Mouse (Mus musculus) left cerebral cortex, postnatal 10 days (tissue): ENCODE data around the gene Gm16253. TPM values are rescaled to one million over a fixed set of nuclear protein-coding genes. Genes with fewer than 3 reads are reported as not detected.

ENCODE experiments used
- DNase-seq, 2 experiments: peaks; one replicate each; pipeline ENCODE4 v3.0.0; 2021 to 2022; ENCODE audit warnings: low spot score in 2 of 2, mixed read lengths in 1 of 2; ENCODE audit errors: extremely low spot score in 1 of 2
- intact Hi-C: fragments of 180-260 bp; cut with DNase I; formaldehyde crosslinking; loops from one replicate; pipeline ENCODE4 v1.15.1; 2025
- total RNA-seq, 2 experiments: library from RNA; stranded (reverse); gene quantifications; 2 replicates each; pipeline ENCODE4 v1.2.3; 2021

Gm16253 gene
- not detected for total RNA-seq

DNA sequence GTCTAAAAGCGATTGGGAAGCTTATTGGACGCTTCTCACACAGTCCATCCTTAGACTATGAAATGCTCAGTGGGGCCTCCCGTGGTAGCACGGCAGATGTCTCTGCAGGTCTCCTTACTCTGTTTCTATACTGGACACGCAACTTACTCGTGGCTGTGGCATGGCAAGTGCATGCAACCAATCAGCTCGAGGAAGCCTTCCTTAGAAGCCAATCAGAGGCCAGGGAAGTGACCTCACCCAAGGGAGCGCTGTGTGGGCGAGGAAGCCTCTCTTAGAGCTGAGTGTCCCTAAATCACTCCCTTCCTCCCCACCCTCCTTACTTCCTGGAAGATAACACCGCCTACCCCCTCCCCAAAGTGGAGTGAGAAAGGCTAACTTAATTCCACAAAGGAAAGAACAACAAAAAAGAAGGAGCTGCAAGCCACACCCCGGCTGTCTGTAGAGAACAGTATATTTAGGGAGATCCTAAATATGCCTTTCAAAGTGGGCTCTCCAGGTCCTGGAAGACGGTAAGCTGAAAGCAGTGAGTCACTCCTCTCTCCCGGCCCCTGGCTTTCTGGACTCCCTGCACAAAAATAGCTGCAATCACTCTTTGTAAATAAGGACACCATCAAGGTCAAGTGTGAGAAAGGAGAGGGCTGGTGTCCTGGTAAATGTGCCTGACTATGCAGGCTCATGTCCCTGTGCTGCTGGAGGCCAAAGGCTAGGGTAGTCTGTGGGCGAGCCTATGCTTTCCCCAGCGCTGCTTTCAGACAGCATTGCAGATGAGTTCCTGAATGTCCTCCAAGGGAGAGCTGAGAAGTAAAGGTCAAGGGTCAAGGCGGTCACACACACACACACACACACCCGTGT lies at the start of gene Gm16253:
Gene Gm16253 (plus strand): TSS at position 295 of the 852 bp plus-strand sequence.
- intact Hi-C loops, result loop anchor here (1.0 kb wide), 1 partner anchor 26 kb away; no protein-coding TSS in a partner anchor
- peak; percentile 90 to 92 for DNase-seq

DNA sequence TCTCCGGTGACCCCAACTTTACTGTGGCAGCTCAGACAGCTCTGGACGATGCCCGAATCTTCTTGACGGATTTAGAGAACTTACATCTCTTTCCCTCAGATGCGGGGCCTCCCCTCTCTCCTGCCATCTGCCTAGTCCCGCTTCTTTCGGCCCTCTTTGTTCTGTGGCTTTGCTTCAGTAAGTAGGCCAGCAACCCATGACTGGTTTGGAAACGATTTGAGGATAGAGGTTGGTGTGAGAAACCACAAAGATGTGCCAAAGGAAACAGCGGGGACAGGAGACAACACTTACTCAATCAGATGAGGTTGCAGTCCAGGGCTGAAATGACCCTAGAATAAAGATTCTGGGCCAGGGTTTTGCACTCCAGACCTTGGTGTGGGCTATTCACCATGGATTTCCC lies 48.3 kb upstream of the Gm16253 start:
- intact Hi-C loops, result no loop called here

DNA sequence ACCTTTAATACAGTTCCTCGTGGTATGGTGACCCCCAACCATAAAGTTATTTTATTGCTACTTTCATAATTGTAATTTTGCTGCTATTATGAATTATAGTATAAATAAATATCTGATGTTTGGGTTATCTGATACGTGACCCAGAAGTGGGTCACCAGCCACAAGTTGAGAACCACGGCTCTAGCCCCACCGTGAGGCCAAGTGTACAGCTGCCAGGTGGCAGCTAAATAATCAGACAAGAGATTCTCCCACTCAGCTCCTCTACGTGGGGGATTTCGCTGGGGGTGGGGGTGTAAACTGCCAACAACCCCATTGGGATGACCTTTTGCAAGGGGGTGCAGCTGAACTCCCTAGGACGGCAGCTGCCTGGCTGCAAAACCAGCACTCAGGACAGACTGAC lies 44.7 kb upstream of the Gm16253 start:
- intact Hi-C loops, result no loop called here
- DNase-seq, result no peak

More for the DNA sequence above, 48.3 kb upstream of the Gm16253 start:
- DNase-seq, result no peak

DNA sequence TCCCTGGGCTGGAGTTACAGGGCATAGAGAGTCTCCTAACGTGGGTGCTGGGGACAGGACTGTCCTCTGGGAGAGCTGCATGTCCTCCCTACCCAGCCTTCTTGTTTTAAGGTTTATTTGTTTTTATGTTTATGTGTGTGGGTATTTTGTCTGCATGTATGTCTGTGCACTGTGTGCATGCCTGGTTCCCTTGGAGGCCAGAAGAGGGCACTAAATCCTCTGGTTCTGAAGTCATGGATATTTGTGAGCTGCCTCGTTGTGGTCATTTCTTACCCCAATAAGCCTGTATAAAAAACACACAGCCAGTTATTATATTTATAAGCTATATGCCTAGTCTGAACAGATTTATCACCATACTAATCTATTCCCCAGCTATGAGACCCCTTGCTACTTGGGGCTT lies 42.5 kb upstream of the Gm16253 start:
- intact Hi-C loops, result no loop called here
- DNase-seq, result no peak

DNA sequence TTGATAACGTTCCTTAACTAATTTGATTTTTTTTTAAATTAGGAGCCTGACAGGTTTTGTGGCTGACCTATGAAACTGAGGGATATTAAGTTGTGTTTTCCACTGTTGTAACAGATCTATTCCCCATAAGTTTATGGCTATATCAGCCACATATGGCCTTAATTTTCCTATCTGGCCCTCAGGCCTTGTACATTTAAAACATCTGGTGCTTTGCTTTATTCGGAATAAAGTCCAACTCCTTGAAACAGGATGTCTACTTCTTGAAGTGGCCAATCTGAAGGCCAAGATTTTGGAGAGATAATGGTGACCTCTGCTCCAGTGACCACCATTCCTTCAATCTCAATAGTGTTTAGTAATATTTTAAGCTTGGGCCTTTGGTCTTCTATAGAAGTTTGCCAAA lies 37.5 kb upstream of the Gm16253 start:
- no peak for DNase-seq
- intact Hi-C loops, result no loop called here

DNA sequence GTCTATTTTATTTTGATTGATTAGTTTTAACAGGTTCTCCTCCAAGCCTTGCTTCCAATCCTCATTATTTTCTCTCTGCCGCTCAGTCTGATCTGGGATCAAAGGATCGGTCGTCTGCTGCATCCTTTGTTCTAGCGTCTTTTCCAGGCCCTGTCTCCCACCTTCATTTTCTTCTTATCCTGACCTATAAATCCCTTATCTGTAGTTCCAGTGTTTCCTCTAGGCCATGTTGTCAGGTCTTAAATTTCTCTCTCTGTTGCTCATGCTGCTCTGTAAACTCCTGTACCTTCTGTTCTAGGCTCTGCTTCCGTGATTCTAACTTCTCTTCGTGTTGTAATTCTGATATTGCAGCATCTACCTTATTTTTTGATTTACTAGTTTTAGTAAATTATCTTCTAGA lies 36.0 kb upstream of the Gm16253 start:
- DNase-seq, result no peak
- intact Hi-C loops, result no loop called here

DNA sequence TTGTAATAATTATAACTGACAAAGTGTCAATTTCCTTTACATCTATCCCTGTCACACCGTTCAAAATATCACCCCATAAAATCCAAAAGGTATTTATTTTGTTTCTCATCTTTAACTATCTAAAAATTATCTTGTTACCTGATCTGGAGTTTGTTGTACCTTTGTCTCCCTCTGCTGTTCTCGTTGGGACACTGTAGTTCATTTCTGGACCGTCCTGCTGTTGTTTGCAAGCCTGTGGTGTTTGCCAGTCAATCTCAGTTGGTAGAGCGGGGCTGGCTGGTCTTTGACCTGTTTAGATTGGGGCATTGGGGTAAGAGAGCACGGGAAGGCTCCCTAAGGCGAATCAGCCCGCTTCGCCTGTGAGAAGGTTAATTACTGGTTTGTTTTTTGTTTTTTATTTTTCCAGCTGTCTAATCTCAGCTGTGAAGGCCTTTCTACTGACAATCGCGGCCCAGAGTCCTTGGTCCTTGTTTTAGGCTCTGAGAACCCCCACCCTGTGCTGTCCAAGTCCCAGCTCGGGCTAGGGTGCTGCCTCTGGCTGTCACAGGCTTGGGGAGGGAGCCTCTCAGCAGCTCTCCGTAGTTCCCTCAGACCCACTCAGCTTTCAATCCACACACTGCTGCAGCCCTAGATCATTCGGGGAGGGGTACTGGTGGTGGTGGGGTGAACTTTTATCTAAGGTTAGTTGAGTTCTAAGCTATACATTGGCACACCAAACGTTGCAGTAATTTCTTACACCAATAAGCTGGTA lies 35.3 kb upstream of the Gm16253 start:
- intact Hi-C loops, result no loop called here
- no peak for DNase-seq

DNA sequence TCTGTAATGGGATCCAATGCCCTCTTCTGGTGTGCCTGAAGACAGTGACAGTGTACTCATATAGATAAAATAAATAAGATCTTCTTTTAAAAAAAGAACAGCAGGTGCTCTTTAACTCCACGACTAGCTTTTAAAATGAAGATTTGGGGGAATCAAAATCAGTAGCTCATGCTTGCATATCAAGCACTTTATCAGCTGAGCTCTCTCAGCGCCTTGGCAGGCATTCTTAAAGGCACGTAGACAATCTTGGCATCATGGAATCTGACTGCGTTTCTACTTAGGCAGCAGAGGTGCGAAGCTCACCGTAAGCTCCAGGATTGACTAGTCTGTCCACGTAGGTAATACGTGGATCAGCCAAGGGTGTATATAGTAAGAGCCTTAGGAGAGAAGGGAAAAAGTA lies 34.2 kb upstream of the Gm16253 start:
- intact Hi-C loops, result no loop called here
- no peak for DNase-seq

DNA sequence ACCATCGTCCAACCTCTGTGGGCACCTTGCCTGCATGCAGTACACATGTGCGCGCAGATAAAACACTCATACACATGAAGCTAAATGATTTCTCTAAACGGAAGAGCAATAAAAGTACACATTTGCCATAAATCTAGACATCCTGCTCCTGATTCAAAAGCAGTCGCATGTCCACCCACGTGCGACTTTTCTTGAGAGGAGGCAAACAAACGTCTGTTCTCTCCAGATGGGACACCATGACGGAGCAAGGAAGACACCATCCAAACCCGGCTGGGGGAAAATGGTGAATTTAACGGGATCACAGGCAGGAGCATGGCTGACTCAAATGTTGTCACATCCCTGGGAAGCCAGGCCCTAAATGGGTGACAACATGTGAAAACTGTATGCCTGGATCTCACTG lies 33.4 kb upstream of the Gm16253 start:
- intact Hi-C loops, result no loop called here
- no peak for DNase-seq

DNA sequence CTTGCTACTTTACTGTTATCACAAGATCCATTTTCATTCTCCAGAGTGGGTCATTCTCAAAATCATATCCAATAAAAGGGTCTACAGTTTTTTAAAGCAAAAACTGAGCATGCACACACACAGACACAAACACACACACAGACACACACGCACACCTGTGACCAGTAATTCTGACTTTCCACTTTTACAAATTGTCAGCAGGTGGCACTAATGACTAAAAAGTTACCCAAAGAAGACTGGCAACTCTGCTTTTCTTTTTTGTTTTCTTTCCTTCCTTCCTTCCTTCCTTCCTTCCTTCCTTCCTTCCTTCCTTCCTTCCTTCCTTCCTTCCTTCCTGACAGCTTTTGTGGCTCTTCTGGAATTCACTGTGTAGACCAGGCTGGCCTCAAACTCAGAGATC lies 31.2 kb upstream of the Gm16253 start:
- intact Hi-C loops, result loop anchor here (5.0 kb wide), 1 partner anchor 152 kb away; the partner anchor contains the start of gene Pias3
- no peak for DNase-seq

DNA sequence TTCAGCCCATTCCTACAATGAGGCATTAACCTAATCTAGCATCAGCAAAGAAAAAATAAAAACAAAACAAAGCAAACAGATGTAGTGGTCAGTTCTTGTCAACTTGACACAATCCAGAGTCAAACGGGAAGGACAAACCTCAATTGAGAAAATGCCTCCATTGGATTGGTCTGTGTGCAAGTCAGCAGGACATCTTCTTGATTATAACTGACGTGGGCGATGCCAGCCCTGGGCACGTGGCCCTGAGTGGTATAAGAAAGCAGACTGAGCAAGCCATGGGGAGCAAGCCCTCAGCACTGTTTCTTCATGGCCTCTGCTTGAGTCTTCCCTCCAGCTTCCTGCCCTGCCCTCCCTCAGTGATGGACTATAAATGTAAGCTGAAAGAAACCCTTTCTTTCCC lies 29.9 kb upstream of the Gm16253 start:
- DNase-seq, result no peak
- intact Hi-C loops, result loop anchor here (1.0 to 5.0 kb wide), 2 partner anchors 33 to 150 kb away; partner anchors contain the start of gene Pias3

DNA sequence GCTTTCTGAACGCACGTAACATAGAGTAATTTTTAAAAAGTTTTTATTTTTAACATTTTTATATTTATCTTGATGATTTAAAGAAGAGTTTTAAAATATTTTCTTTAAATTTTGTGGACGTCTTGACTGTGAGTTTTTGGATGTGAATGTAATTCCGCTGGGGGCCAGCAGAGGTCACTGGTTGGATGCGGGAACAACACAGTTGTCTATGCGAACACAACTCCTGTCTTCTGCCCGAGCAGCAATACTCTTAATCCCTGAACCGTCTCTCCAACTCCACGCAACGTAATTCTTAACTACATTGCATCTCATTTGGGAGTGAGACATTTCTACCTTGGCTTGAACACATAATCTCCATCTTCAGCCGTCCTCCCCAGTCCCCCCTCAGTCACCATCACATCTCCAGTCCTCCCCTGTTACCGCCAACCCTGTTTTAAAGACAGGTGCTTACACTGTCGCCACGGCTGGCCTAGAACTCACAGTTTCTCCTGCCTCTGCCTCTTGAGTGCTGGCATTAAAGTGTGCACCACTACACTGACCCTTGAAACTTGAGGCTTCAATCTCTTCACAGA lies 29.3 kb upstream of the Gm16253 start:
- intact Hi-C loops, result loop anchor here (1.0 to 5.0 kb wide), 2 partner anchors 33 to 150 kb away; partner anchors contain the start of gene Pias3
- DNase-seq, result peak; percentile 77 to 83

DNA sequence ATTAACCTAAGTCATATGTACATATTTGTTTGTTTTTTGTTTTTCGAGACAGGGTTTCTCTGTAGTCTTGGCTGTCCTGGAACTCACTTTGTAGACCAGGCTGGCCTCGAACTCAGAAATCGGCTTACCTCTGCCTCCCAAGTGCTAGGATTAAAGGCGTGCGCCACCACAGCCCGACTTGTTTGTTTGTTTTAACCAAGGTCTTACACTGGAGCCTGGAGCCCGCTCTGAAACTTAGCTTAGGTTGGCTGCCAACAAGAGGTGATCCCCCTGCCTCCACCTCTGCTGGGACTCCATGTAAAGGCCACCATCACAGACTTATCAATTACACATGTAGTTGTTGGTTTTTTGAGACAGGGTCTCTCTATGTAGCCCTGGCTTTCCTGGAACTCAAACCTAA lies 28.0 kb upstream of the Gm16253 start:
- no peak for DNase-seq
- intact Hi-C loops, result loop anchor here (5.0 kb wide), 1 partner anchor 148 kb away; the partner anchor contains the start of gene Pias3

DNA sequence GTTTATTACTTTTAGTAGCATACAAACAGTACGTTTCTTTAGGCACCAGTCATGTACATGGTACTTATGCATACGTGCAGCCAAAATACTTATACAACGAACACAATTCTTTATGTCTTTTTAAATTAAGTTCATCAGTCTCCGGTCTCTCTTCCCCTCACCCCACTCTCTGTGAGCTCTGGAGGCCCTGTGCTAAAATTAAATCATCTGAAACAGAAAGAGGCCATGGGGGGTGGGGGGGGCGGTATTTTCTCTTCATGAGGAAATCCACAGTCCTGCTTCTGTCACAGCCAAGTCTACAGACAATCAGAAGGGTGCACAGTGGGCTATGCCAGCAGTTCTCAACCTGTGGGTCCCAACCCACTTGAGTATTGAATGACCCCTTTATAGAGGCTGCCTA lies 27.4 kb upstream of the Gm16253 start:
- DNase-seq, result no peak
- intact Hi-C loops, result loop anchor here (5.0 kb wide), 1 partner anchor 148 kb away; the partner anchor contains the start of gene Pias3

DNA sequence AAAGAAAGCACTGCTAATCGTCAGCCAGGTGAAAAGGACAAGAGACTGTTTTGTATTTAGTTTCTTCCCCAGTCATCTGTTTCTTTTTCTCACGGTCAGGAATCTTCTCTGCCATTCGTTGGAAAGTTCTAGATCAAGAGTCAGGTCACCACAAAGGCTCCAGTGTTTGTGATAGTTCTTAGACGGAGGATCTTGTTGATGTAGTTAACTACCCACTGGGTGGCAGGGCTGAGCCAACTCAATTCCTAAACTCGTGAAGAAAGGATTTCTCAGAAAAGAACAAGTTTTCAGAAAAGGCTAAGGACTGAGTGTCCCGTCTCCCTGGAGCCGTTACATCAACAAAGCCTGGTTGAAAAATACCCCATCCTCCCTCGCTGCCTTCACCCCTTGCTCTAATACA lies 25.6 kb upstream of the Gm16253 start:
- intact Hi-C loops, result loop anchor here (1.0 to 5.0 kb wide), 2 partner anchors 25 to 86 kb away; partner anchors contain the start of genes Gm16253, Gm42957 and Pex11b

DNA sequence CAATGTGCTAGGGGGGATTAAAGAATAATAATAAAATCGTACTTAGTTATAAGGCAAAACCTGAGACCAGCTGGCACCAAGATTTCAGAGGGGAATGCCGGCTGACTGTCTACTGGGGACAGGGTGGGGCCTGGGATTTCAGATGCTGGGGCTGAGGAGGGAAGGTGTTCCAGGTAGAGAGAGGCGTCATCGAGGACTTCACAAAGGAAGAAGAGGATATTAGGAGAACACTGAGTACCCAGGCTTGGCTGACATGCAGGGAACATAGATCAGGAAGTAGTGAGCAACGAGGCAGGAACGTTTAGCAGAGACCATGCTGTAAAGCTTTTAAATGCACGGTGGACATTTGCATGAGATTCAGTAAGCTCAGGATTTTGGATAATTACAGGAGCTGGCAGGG lies 24.9 kb upstream of the Gm16253 start:
- intact Hi-C loops, result loop anchor here (1.0 to 5.0 kb wide), 2 partner anchors 24 to 85 kb away; partner anchors contain the start of genes Gm16253, Gm42957 and Pex11b
- DNase-seq, result no peak

More for the DNA sequence above, 25.6 kb upstream of the Gm16253 start:
- peak in 1 of 2 experiments; percentile 66 for DNase-seq

DNA sequence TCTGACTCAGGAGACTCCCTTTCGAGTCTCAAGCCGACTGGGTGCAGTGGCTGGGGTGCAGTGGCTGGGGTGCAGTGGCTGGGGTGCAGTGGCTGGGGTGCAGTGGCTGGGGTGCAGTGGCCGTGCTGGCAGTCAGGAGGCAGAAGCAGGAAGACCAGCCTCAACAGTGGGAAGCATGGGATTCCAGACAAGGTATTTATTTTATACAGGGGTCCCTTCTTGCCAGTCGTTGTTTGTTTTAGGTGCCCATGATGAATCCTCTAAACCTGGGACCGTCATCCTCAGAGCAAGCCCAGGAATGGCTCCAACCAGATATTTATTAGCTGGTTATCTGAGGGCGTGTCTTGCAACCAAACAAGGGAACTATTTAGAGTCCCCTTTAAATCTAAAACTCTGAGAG lies 23.2 kb upstream of the Gm16253 start:
- intact Hi-C loops, result loop anchor here (5.0 kb wide), 1 partner anchor 84 kb away; the partner anchor contains the start of genes Gm42957 and Pex11b
- no peak for DNase-seq

DNA sequence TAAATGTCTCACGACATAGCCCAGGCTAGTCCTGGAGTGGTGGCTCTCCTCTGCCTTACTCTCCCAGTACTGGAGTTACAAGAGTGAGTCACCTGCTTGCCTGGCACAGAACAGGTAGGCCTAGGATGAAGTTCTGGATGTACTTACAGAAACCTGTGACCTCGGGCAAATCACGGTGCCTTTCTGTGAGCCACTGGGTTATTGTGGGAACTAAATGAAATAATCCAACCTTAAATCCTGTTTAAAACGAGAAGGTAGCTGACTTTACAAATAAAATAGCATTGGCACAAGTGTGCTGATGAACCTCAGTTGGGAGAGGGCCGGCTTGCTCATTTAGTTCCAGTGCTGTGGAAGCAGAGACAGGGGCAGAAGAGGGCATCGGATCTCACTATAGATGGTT lies 22.5 kb upstream of the Gm16253 start:
- no peak for DNase-seq

DNA sequence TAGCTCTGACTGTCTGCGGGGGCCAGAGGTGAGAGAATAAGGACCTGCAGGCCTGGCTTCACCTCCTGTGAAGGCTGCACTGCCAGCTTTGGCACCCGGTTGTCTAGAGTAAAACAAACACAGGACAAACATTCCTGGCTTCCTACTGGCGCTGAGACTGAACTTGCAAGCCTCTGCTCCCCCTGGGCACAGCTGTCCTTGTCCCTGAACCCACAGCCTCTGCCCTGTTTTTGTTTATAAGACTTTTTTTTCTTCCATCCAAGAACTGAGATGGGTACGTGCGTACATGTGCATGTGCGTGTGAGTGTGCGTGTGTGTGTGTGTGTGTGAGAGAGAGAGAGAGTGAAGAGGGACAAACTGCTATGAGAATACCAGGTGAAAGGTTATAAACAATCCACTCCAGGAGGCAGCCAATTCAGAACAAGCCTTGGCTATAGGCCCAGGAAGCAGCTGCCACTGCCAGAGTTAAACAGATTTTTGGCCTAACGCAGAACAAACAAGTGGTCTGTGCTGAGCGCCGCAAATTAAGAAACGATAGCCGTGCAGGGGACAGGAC lies 21.7 kb upstream of the Gm16253 start:
- intact Hi-C loops, result no loop called here
- DNase-seq, result peak; percentile 67 to 83

More for the DNA sequence above, 22.5 kb upstream of the Gm16253 start:
- intact Hi-C loops, result loop anchor here (5.0 kb wide), 1 partner anchor 83 kb away; the partner anchor contains the start of genes Gm42957 and Pex11b
